Mouse (Mus musculus) limb, embryonic 14.5 days (tissue): ENCODE results near the gene Rheb. TPM values are rescaled to one million over a fixed set of nuclear protein-coding genes. Genes with fewer than 3 reads are reported as not detected.

ENCODE experiments used
- ATAC-seq: fragments of 200-750 bp; cut with Nextera tagmentation; 2 replicates; pipeline ENCODE4 v1.8.0; 2017; ENCODE audit warnings: low read depth, moderate number of reproducible peaks, moderate TSS enrichment; ENCODE audit not compliant: low FRiP score
- DNase-seq: peaks from one replicate; pipeline ENCODE4 v3.0.0-alpha.2; 2015; ENCODE audit warnings: low spot score
- H3K27ac ChIP-seq: fragments of 300-500 bp; sonication (generic); replicated peaks from 2 replicates; pipeline ENCODE4 v1.5.1; 2014; ENCODE audit warnings: low read depth, mild to moderate bottlenecking, low read length, moderate library complexity, mixed read lengths
- H3K27me3 ChIP-seq: fragments of 300-500 bp; sonication (generic); 2 replicates; pipeline ENCODE4 v1.6.1; 2014; ENCODE audit warnings: low read length, mixed read lengths; ENCODE audit not compliant: control insufficient read depth, insufficient read depth
- H3K36me3 ChIP-seq: fragments of 300-500 bp; sonication (generic); 2 replicates; pipeline ENCODE4 v1.6.1; 2014; ENCODE audit warnings: mild to moderate bottlenecking, low read length, moderate library complexity, mixed read lengths; ENCODE audit not compliant: control insufficient read depth, insufficient read depth
- H3K4me1 ChIP-seq: fragments of 300-500 bp; sonication (generic); 2 replicates; pipeline ENCODE4 v1.6.1; 2014; ENCODE audit warnings: antibody characterized with exemption, low read length, mixed read lengths; ENCODE audit not compliant: control insufficient read depth, insufficient read depth
- H3K4me2 ChIP-seq: fragments of 300-500 bp; sonication (generic); replicated peaks from 2 replicates; pipeline ENCODE4 v1.6.1; 2014; ENCODE audit warnings: low read depth, mild to moderate bottlenecking, low read length, moderate library complexity; ENCODE audit not compliant: severe bottlenecking
- H3K4me3 ChIP-seq: fragments of 300-500 bp; sonication (generic); replicated peaks from 2 replicates; pipeline ENCODE4 v1.5.1; 2014; ENCODE audit warnings: low read length
- H3K9ac ChIP-seq: fragments of 300-500 bp; sonication (generic); 2 replicates; pipeline ENCODE4 v1.6.1; 2014; ENCODE audit warnings: mild to moderate bottlenecking, low read depth, low read length, moderate library complexity; ENCODE audit not compliant: severe bottlenecking
- H3K9me3 ChIP-seq: fragments of 300-500 bp; sonication (generic); 2 replicates; pipeline ENCODE4 v1.6.1; 2016; ENCODE audit warnings: low read length; ENCODE audit not compliant: control insufficient read depth
- POLR2A ChIP-seq: fragments of 200-500 bp; IDR thresholded peaks from 2 replicates; pipeline ENCODE4 v1.8.0; 2012; ENCODE audit warnings: inconsistent platforms, mild to moderate bottlenecking, moderate library complexity, borderline replicate concordance; ENCODE audit not compliant: insufficient read depth, insufficient read length; ENCODE audit errors: extremely low read depth
- WGBS: fragments of 180-500 bp; shearing (Covaris S2); extraction: QIAGEN DNeasy Blood & Tissue Kit; methylation state at CpG from one replicate; pipeline ENCODE4 v1.1.7; 2014; 5-methylcytosine and 5-hydroxymethylcytosine counted together
- polyA plus RNA-seq, 2 experiments: library from polyadenylated mRNA; depleted of rRNA in 1 of 2; stranded (reverse) in 1 of 2; unstranded in 1 of 2; fragments of >200 nt; fragmentation: Nextera tagmentation in 1 of 2; extraction: Ambion mirVana in 1 of 2; gene quantifications; 2 replicates each; pipeline versions ENCODE4 v1.2.1 to v1.2.3; 2012 to 2014

Rheb gene
- polyA plus RNA-seq, 2 experiments, result 85.7 to 210 TPM

DNA sequence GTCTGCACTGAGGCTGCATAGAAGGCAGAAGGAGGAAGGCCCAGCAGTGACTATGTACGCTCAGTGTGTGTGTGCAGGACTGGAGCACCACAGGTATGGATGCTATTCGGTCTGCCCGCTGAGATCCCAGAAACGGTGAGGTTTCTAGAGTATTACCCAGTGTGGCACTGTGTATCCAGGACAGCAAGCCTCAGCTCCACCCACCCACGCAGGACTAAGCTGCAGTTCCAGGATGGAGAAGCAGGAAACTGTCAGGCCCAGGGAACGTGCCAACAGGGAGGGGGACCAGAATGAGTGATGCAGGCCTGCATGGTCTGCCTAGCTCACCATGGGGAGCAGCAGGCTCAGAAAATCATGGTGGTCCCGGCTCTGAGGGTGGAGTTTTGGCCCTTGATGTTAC is 49.5 kb downstream of the Rheb start:
- Histone ChIP-seq H3K36me3 (no peaks in the 10 kb centered on the region), H3K27ac (no peak overlapping the region), H3K4me2 (no peak overlapping the region), H3K4me1 (peaks cover 3% of the 10 kb centered on the region; the same call in 1 of the 2 replicates), H3K9me3 (no peaks in the 10 kb centered on the region), H3K4me3 (no peak overlapping the region), H3K27me3 (no peaks in the 10 kb centered on the region), H3K9ac (no peak overlapping the region)
- TF ChIP-seq POLR2A, result no peak
- ATAC-seq, result no peak
- 69% methylated on average over 7 of the region's 7 CpGs for WGBS
- DNase-seq, result no peak

GRCm38 (mm10) chr5:24782957-24783356 is 59.5 kb downstream of the Rheb start:
- DNase-seq (no peak), ATAC-seq (no peak)
- H3K4me2 ChIP-seq, result no peak overlapping the region
- no peak overlapping the region for H3K9ac ChIP-seq
- no peaks in the 10 kb centered on the region for H3K27me3 ChIP-seq
- H3K9me3 ChIP-seq, result peaks cover 8% of the 10 kb centered on the region
- peaks cover 3% of the 10 kb centered on the region; the same call in 1 of the 2 replicates for H3K4me1 ChIP-seq
- no peak overlapping the region for H3K27ac ChIP-seq
- no peak overlapping the region for H3K4me3 ChIP-seq
- no peak for TF ChIP-seq POLR2A
- no peaks in the 10 kb centered on the region for H3K36me3 ChIP-seq
- WGBS, result 63% methylated on average over 4 of the region's 4 CpGs

- no peak overlapping the region for H3K4me2 ChIP-seq
- TF ChIP-seq POLR2A, result no peak
- 27% methylated on average over 5 of the region's 5 CpGs for WGBS
Observed at GRCm38 (mm10) chr5:24781048-24781447, 61.4 kb downstream of the Rheb start.

DNA sequence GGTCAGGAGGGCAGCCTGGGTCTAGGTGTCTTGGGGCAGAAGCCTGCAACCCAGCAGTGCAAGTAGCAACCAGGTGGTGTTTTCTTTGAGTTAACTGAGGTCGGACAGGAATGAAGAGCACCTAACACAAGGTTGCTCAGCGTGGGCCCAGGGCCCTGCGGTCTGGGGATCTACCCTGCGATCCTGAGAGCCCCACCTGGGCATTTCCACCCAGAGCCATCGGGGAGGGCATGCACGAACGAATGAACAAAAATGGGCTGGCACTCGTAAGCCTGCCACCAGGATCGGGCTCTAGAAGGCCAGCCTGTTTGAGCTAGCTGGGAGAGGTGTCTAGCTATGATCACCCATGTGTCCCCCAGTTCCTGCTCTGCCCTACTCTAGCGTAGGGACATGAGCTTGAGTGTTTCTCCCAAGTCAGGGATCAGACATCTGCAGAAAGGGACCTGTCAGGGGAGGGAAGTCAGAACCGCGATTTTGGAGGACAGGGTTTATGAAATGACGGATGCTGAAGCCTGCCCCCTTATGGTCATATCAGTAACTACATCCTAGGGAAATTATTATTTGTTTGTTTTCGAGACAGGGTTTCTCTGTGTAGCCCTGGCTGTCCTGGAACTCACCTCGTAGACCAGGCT is 62.4 kb downstream of the Rheb start:
- H3K4me3 ChIP-seq, result no peak overlapping the region
- TF ChIP-seq POLR2A, result no peak
- peaks cover 3% of the 10 kb centered on the region; the same call in 1 of the 2 replicates for H3K4me1 ChIP-seq
- no peak overlapping the region for H3K4me2 ChIP-seq
- H3K9ac ChIP-seq, result no peak overlapping the region
- H3K9me3 ChIP-seq, result peaks cover 8% of the 10 kb centered on the region
- H3K36me3 ChIP-seq, result no peaks in the 10 kb centered on the region
- DNase-seq (peak; percentile 34), ATAC-seq (no peak)
- H3K27ac ChIP-seq, result no peak overlapping the region
- H3K27me3 ChIP-seq, result no peaks in the 10 kb centered on the region
- 46% methylated on average over 13 of the region's 15 CpGs for WGBS

More at GRCm38 (mm10) chr5:24781048-24781447, 61.4 kb downstream of the Rheb start:
- H3K4me1 ChIP-seq, result peaks cover 3% of the 10 kb centered on the region; the same call in 1 of the 2 replicates
- H3K4me3 ChIP-seq, result no peak overlapping the region
- peaks cover 8% of the 10 kb centered on the region for H3K9me3 ChIP-seq
- H3K27me3 ChIP-seq, result no peaks in the 10 kb centered on the region
- H3K36me3 ChIP-seq, result no peaks in the 10 kb centered on the region
- ATAC-seq (no peak), DNase-seq (no peak)
- no peak overlapping the region for H3K9ac ChIP-seq
- no peak overlapping the region for H3K27ac ChIP-seq

- H3K4me2 ChIP-seq, result no peak overlapping the region
- H3K27me3 ChIP-seq, result no peaks in the 10 kb centered on the region
- peaks cover 3% of the 10 kb centered on the region; the same call in 1 of the 2 replicates for H3K4me1 ChIP-seq
- no peak overlapping the region for H3K27ac ChIP-seq
- no peak for TF ChIP-seq POLR2A
- ATAC-seq (no peak), DNase-seq (no peak)
- peaks cover 4% of the 10 kb centered on the region; the same call in 1 of the 2 replicates for H3K9me3 ChIP-seq
- no peaks in the 10 kb centered on the region for H3K36me3 ChIP-seq
- no peak overlapping the region for H3K9ac ChIP-seq
- no peak overlapping the region for H3K4me3 ChIP-seq
Observed at GRCm38 (mm10) chr5:24779321-24779720, 63.1 kb downstream of the Rheb start.

- ATAC-seq (no peak), DNase-seq (no peak)
- H3K27ac ChIP-seq, result no peak overlapping the region
- no peak for TF ChIP-seq POLR2A
- 57% methylated on average over 13 of the region's 13 CpGs for WGBS
- H3K27me3 ChIP-seq, result no peaks in the 10 kb centered on the region
- H3K4me1 ChIP-seq, result peaks cover 3% of the 10 kb centered on the region; the same call in 1 of the 2 replicates
- no peaks in the 10 kb centered on the region for H3K9me3 ChIP-seq
- no peak overlapping the region for H3K4me3 ChIP-seq
- H3K9ac ChIP-seq, result 0 out of 2 replicates have a peak overlapping the region, but pooled peaks have one; percentile 44
- H3K4me2 ChIP-seq, result no peak overlapping the region
- no peaks in the 10 kb centered on the region for H3K36me3 ChIP-seq
Observed at GRCm38 (mm10) chr5:24778843-24779140, 63.6 kb downstream of the Rheb start.
